Mouse (Mus musculus): ENCODE data around the gene Col4a3bp. TPM values are rescaled to one million over a fixed set of nuclear protein-coding genes. Genes with fewer than 3 reads are reported as not detected.

Col4a3bp gene
- total RNA-seq, 2 experiments from 2014 or later = 57.2 to 76.6 TPM

Other genes with a start within 250 kb of the Col4a3bp start
- 10 to 100 TPM; 11.9 to 16.7 TPM for gene Poc5, start 154.3 kb upstream of the Col4a3bp start, total RNA-seq (2021)
- gene Ankdd1b, start 71.4 kb upstream of the Col4a3bp start, total RNA-seq (2021) = 1 to 10 TPM; 1.2 TPM
- not detected for gene Gm17622, start 51.9 kb upstream of the Col4a3bp start, total RNA-seq (2021)
- 10 to 100 TPM; 26.1 to 29.8 TPM for gene Polk, start within 50 bp of the Col4a3bp start, total RNA-seq (2021)
- 10 to 100 TPM; 39.4 to 58.5 TPM for gene Hmgcr, start 128.3 kb downstream of the Col4a3bp start, total RNA-seq (2021)
- gene Ankrd31, start 205.7 kb downstream of the Col4a3bp start, total RNA-seq (2021) = not detected

All from adrenal gland, postnatal 10 days (tissue).